Mouse (Mus musculus) myocyte (in vitro differentiated cells): ENCODE results near the gene Gipc2. TPM values are rescaled to one million over a fixed set of nuclear protein-coding genes. Genes with fewer than 3 reads are reported as not detected.

Source experiments
- H3K27me3 ChIP-seq: one replicate; pipeline ENCODE4 v1.6.1; 2011; ENCODE audit not compliant: control insufficient read depth, insufficient read depth, insufficient read length
- H3K36me3 ChIP-seq: one replicate; pipeline ENCODE4 v1.6.1; 2011; ENCODE audit not compliant: control insufficient read depth, insufficient read depth
- H3K4me2 ChIP-seq: one replicate; pipeline ENCODE4 v1.6.1; 2011; ENCODE audit warnings: low read depth, control low read depth
- H3K4me3 ChIP-seq: one replicate; pipeline ENCODE4 v1.5.1; 2011; ENCODE audit warnings: mild to moderate bottlenecking, control low read depth, moderate library complexity
- H3K79me2 ChIP-seq: one replicate; pipeline ENCODE4 v1.6.1; 2011; ENCODE audit not compliant: control insufficient read depth, insufficient read depth
- H3ac ChIP-seq: one replicate; pipeline ENCODE4 v1.6.1; 2011; ENCODE audit not compliant: control insufficient read depth, insufficient read length
- CEBPB ChIP-seq: IDR thresholded peaks from 2 replicates; pipeline ENCODE4 v1.6.1; 2011; ENCODE audit warnings: mild to moderate bottlenecking, moderate library complexity; ENCODE audit not compliant: poor library complexity, insufficient read depth, severe bottlenecking
- E2F4 ChIP-seq: IDR thresholded peaks from one replicate; pipeline ENCODE4 v1.6.1; 2011; ENCODE audit warnings: mild to moderate bottlenecking, control low read depth, moderate library complexity; ENCODE audit not compliant: insufficient read depth
- MAX ChIP-seq: IDR thresholded peaks from one replicate; pipeline ENCODE4 v1.6.1; 2011; ENCODE audit warnings: low read depth, mild to moderate bottlenecking, control low read depth
- MYOD1 ChIP-seq, 3 experiments: IDR thresholded peaks; one replicate each; pipeline ENCODE4 v1.6.1; 2011; ENCODE audit warnings: control low read depth in 2 of 3, low read depth in 2 of 3, mild to moderate bottlenecking in 2 of 3, moderate library complexity in 1 of 3; ENCODE audit not compliant: insufficient read length in 2 of 3, control insufficient read depth in 1 of 3
- MYOG ChIP-seq, 3 experiments: IDR thresholded peaks; one replicate each; pipeline ENCODE4 v1.6.1; 2011; ENCODE audit warnings: control low read depth in 2 of 3, low read depth in 2 of 3, mild to moderate bottlenecking in 2 of 3; ENCODE audit not compliant: insufficient read length in 2 of 3, control insufficient read depth in 1 of 3, insufficient read depth in 1 of 3
- POLR2A ChIP-seq: IDR thresholded peaks from one replicate; pipeline ENCODE4 v1.6.1; 2011; ENCODE audit warnings: low read depth, mild to moderate bottlenecking, control low read depth, moderate library complexity; ENCODE audit not compliant: insufficient read length
- POLR2AphosphoS2 ChIP-seq: IDR thresholded peaks from one replicate; pipeline ENCODE4 v1.6.1; 2011; ENCODE audit warnings: low read depth, control low read depth; ENCODE audit not compliant: insufficient read length
- REST ChIP-seq: IDR thresholded peaks from one replicate; pipeline ENCODE4 v1.6.1; 2011; ENCODE audit warnings: mild to moderate bottlenecking, control low read depth, moderate library complexity; ENCODE audit not compliant: insufficient read depth, insufficient read length
- SRF ChIP-seq: IDR thresholded peaks from one replicate; pipeline ENCODE4 v1.6.1; 2011; ENCODE audit warnings: low read depth; ENCODE audit not compliant: control insufficient read depth, insufficient read length
- TCF12 ChIP-seq: IDR thresholded peaks from one replicate; pipeline ENCODE4 v1.6.1; 2011; ENCODE audit warnings: mild to moderate bottlenecking, control low read depth; ENCODE audit not compliant: poor library complexity, insufficient read depth, severe bottlenecking
- TCF3 ChIP-seq: IDR thresholded peaks from one replicate; pipeline ENCODE4 v1.6.1; 2011; ENCODE audit warnings: low read depth, control low read depth; ENCODE audit not compliant: insufficient read length
- USF1 ChIP-seq: IDR thresholded peaks from one replicate; pipeline ENCODE4 v1.6.1; 2011; ENCODE audit warnings: low read depth, mild to moderate bottlenecking, control low read depth, moderate library complexity
- polyA plus RNA-seq: library from polyadenylated mRNA; unstranded; fragments of >200 nt; fragmentation: generic; extraction: Trizol; gene quantifications from one replicate; pipeline ENCODE4 v1.2.1, GENCODE M21; 2012; ENCODE audit warnings: missing spikeins

The Gipc2 gene
- polyA plus RNA-seq, 1 experiment, result 0.16 TPM

- TF ChIP-seq E2F4, result no peak
- no peak for TF ChIP-seq REST
- no peak for TF ChIP-seq MYOD1 (IDR thresholded peaks at IDR 0.05; ENCODE audit: control insufficient read depth in 1 of 3, insufficient read length in 2 of 3, low read depth in 2 of 3)
- TF ChIP-seq CEBPB, result no peak
- no peak for TF ChIP-seq USF1
- no peak for TF ChIP-seq SRF
- TF ChIP-seq POLR2A, result no peak
- no peak for TF ChIP-seq MYOG (IDR thresholded peaks at IDR 0.05; ENCODE audit: control insufficient read depth in 1 of 3, insufficient read depth in 1 of 3, insufficient read length in 2 of 3, low read depth in 2 of 3)
- no peak for TF ChIP-seq POLR2AphosphoS2
- TF ChIP-seq TCF12, result no peak
- TF ChIP-seq MAX, result no peak
- TF ChIP-seq TCF3, result no peak
- H3ac ChIP-seq, result no peak overlapping the region
- no peaks in the 10 kb centered on the region for H3K27me3 ChIP-seq
- no peaks in the 10 kb centered on the region for H3K36me3 ChIP-seq
- H3K4me3 ChIP-seq, result no peak overlapping the region
- H3K4me2 ChIP-seq, result no peak overlapping the region
- H3K79me2 ChIP-seq, result no peaks in the 10 kb centered on the region
Measured at GRCm38 (mm10) chr3:152172322-152172935, 6.4 kb upstream of the Gipc2 start.

- H3K4me3 ChIP-seq, result no peak overlapping the region
- no peaks in the 10 kb centered on the region for H3K36me3 ChIP-seq
- no peaks in the 10 kb centered on the region for H3K79me2 ChIP-seq
- no peak overlapping the region for H3ac ChIP-seq
- H3K4me2 ChIP-seq, result no peak overlapping the region
- no peaks in the 10 kb centered on the region for H3K27me3 ChIP-seq
- TF ChIP-seq MYOD1 (IDR thresholded peaks at IDR 0.05; ENCODE audit: control insufficient read depth in 1 of 3, insufficient read length in 2 of 3, low read depth in 2 of 3), result no peak
Measured at GRCm38 (mm10) chr3:152171862-152172261, 5.8 kb upstream of the Gipc2 start.

DNA sequence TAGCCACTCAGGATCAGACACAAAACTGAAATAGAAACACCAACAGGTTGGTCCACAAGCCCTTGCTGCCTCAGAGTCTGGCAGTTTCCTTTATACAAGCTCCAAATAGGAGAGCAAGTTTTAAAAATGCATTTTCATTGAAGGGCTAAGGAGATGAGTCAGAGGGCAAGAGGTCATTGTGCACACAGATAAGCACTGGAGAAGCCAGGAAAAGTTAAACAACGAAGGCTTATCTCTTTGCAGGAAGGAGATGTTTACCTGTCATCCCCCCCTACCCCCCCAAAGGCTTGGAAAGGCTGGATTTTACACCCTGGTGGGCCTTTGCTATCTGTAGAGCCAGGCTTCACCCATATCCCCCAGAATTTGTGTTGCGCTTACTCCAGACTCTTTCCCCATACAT lies 5.2 kb upstream of the Gipc2 start:
- Histone ChIP-seq H3K4me2 (peak overlapping the region; percentile 14), H3K36me3 (no peaks in the 10 kb centered on the region), H3ac (no peak overlapping the region), H3K4me3 (no peak overlapping the region), H3K79me2 (no peaks in the 10 kb centered on the region), H3K27me3 (no peaks in the 10 kb centered on the region)
- TF ChIP-seq POLR2AphosphoS2 (no peak), MYOD1 (IDR thresholded peaks at IDR 0.05; ENCODE audit: control insufficient read depth in 1 of 3, insufficient read length in 2 of 3, low read depth in 2 of 3) (no peak), MYOG (IDR thresholded peaks at IDR 0.05; ENCODE audit: control insufficient read depth in 1 of 3, insufficient read depth in 1 of 3, insufficient read length in 2 of 3, low read depth in 2 of 3) (no peak)

- no peaks in the 10 kb centered on the region for H3K36me3 ChIP-seq
- H3K27me3 ChIP-seq, result no peaks in the 10 kb centered on the region
- no peaks in the 10 kb centered on the region for H3K79me2 ChIP-seq
- no peak overlapping the region for H3K4me3 ChIP-seq
- H3ac ChIP-seq, result no peak overlapping the region
- no peak for TF ChIP-seq POLR2A
- TF ChIP-seq MYOG (IDR thresholded peaks at IDR 0.05; ENCODE audit: control insufficient read depth in 1 of 3, insufficient read depth in 1 of 3, insufficient read length in 2 of 3, low read depth in 2 of 3), result no peak
- TF ChIP-seq SRF, result no peak
- no peak for TF ChIP-seq POLR2AphosphoS2
- TF ChIP-seq CEBPB, result no peak
- H3K4me2 ChIP-seq, result peak overlapping the region; percentile 35
Measured at GRCm38 (mm10) chr3:152170407-152170806, 4.4 kb upstream of the Gipc2 start.

DNA sequence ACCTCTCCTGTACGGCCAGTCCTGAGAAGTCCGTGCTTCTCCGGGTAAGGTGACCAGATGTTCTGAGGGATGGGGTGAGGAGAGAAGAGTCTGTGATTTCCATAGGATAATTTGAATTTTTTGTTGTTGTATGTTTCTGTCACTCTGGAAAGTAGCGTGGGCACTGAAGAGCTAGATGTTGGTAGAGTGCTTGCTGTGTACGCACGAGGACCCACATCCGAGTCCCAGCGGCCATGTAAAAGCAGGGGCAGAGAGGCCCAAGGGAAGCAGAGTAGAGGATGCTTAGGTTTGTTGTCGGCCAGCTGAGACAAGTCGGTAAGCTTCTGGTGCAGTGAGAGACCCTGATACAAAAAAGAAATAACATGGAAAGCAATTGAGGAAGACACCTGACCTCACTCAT lies 2.0 kb upstream of the Gipc2 start:
- TF ChIP-seq USF1, result no peak
- no peak for TF ChIP-seq MYOG (IDR thresholded peaks at IDR 0.05; ENCODE audit: control insufficient read depth in 1 of 3, insufficient read depth in 1 of 3, insufficient read length in 2 of 3, low read depth in 2 of 3)
- no peak for TF ChIP-seq SRF
- no peak for TF ChIP-seq CEBPB
- no peak for TF ChIP-seq TCF3
- TF ChIP-seq POLR2AphosphoS2, result no peak
- Histone ChIP-seq H3K36me3 (no peaks in the 10 kb centered on the region), H3K27me3 (no peaks in the 10 kb centered on the region), H3K4me2 (no peak overlapping the region), H3K79me2 (no peaks in the 10 kb centered on the region), H3ac (no peak overlapping the region), H3K4me3 (no peak overlapping the region)

- Histone ChIP-seq H3K4me3 (no peak overlapping the region), H3K79me2 (no peaks in the 10 kb centered on the region), H3ac (no peak overlapping the region), H3K27me3 (no peaks in the 10 kb centered on the region), H3K4me2 (no peak overlapping the region), H3K36me3 (no peaks in the 10 kb centered on the region)
- TF ChIP-seq MYOD1 (IDR thresholded peaks at IDR 0.05; ENCODE audit: control insufficient read depth in 1 of 3, insufficient read length in 2 of 3, low read depth in 2 of 3), result no peak
Measured at GRCm38 (mm10) chr3:152166699-152167451, 845 bp upstream of the Gipc2 start.
